Comparison of ENCODE assay signal across 8 mouse cellular contexts in the genomic region with DNA sequence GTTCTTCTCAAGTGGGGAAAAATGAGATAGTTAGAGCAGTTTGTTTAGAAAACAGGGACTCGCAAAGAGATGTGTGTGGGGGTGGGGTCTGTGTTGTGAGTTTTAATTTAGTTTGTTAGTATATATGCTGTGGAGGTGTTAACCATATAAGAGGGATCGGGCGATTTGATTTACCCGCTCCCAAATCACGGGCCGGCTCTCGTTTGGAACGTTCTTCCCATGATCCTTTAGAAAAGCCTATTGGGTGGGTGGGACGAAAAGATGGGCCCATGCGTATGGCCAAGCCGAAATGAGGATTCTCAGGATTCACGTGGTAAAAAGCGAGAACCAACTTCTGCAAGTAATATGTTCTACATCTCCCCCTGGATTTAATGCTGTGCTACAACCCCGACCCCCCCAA. TPM values are rescaled to one million over a fixed set of nuclear protein-coding genes. Genes with fewer than 3 reads are reported as not detected.
DNase-seq lines count a peak whose midpoint lies in the region; ATAC-seq and TF ChIP-seq lines count a peak whose summit lies in the region.

No protein-coding gene starts in this region.

- no peak for DNase-seq in heart, postnatal 14 days
- peak; percentile 81 for DNase-seq in CH12.LX (ENCODE audit: extremely low read depth)
- peak; percentile 69 for DNase-seq in brain, embryonic 18.5 days (ENCODE audit: low read depth, low spot score)
- peak; percentile 73 for DNase-seq in hindbrain, embryonic 10.5 days (ENCODE audit: low spot score)
- DNase-seq in liver, embryonic 13.5 days, result peak; percentile 9
- DNase-seq in right cerebral cortex, postnatal 10 days (ENCODE audit: low spot score in 2 of 2), result peak; percentile 72 to 79
- DNase-seq in cerebellum, adult 18-20 months, result no peak

- ATAC-seq in heart, embryonic 11.5 days (replicated peaks; ENCODE audit: insufficient number of reproducible peaks, low FRiP score, low TSS enrichment), result peak; percentile 19; the same call in 1 of the 2 replicates
- no peak for ATAC-seq in liver, embryonic 13.5 days (ENCODE audit: low read depth)

- dilution Hi-C loops in CH12.LX (cut with MboI; ENCODE audit: extremely low pct_ligation_motif_present, extremely low pct_unique_long_range_greater_than_20kb, low sequenced_read_pairs), result no loop called here

- TF ChIP-seq POLR2A in CH12.LX (IDR thresholded peaks at IDR 0.05; ENCODE audit: low read depth, low read length), result no peak

- H3K27ac ChIP-seq in heart, embryonic 11.5 days (ENCODE audit: low read depth, low read length), result peak overlapping the region; percentile 93
- H3K27ac ChIP-seq in CH12.LX (ENCODE audit: insufficient read depth, low read depth), result peak overlapping the region; percentile 70
- H3K27ac ChIP-seq in hindbrain, embryonic 10.5 days, result peak overlapping the region; percentile 98
- H3K27ac ChIP-seq in liver, embryonic 13.5 days, result peak overlapping the region; percentile 85

- H3K4me3 ChIP-seq in heart, embryonic 11.5 days (ENCODE audit: low read depth, low read length), result peak overlapping the region; percentile 63
- H3K4me3 ChIP-seq in CH12.LX (replicated peaks in 1 of 3; ENCODE audit: low read depth in 2 of 3, low read length in 2 of 3, poor library complexity in 1 of 3), result peak overlapping the region; percentile 82 to 90 (median 84)
- H3K4me3 ChIP-seq in hindbrain, embryonic 10.5 days, result peak overlapping the region; percentile 87
- peak overlapping the region; percentile 85 for H3K4me3 ChIP-seq in liver, embryonic 13.5 days (replicated peaks)

- no peak for TF ChIP-seq CTCF in CH12.LX (conservative IDR thresholded peaks at IDR 0.05 in 1 of 2, IDR thresholded peaks at IDR 0.05 in 1 of 2; ENCODE audit: low read depth in 2 of 2, low read length in 2 of 2)

- H3K9me3 ChIP-seq in heart, embryonic 11.5 days (replicated peaks; ENCODE audit: control insufficient read depth, low read length), result no peaks in the 10 kb centered on the region
- H3K9me3 ChIP-seq in CH12.LX (replicated peaks; ENCODE audit: low read length), result no peaks in the 10 kb centered on the region
- no peaks in the 10 kb centered on the region for H3K9me3 ChIP-seq in hindbrain, embryonic 10.5 days
- H3K9me3 ChIP-seq in liver, embryonic 13.5 days (replicated peaks), result no peaks in the 10 kb centered on the region

- peaks cover 9% of the 10 kb centered on the region; the same call in 1 of the 2 replicates for H3K36me3 ChIP-seq in heart, embryonic 11.5 days (ENCODE audit: control insufficient read depth, insufficient read depth, low read length)
- peaks cover 23 to 46% of the 10 kb centered on the region in 2 experiments for H3K36me3 ChIP-seq in CH12.LX (replicated peaks in 1 of 2; ENCODE audit: control insufficient read depth in 1 of 2, insufficient read depth in 1 of 2, low read length in 1 of 2)
- peaks cover 37% of the 10 kb centered on the region for H3K36me3 ChIP-seq in hindbrain, embryonic 10.5 days
- H3K36me3 ChIP-seq in liver, embryonic 13.5 days, result peaks cover 22% of the 10 kb centered on the region

- in situ Hi-C loops in CH12.LX (cut with MboI; ENCODE audit: low pct_ligation_motif_present, low pct_unique_long_range_greater_than_20kb, low sequenced_read_pairs), result loop anchor here (10.0 to 25.0 kb wide), 2 partner anchors 240 to 438 kb away; no protein-coding TSS in a partner anchor

- under 1% methylated on average over 14 of the region's 14 CpGs for WGBS in heart, embryonic 11.5 days (ENCODE audit: insufficient replicate concordance)
- under 1% methylated on average over 14 of the region's 14 CpGs for WGBS in hindbrain, embryonic 10.5 days
- under 1% methylated on average over 14 of the region's 14 CpGs for WGBS in liver, embryonic 13.5 days (ENCODE audit: insufficient replicate concordance)

- TF ChIP-seq EP300 in CH12.LX (IDR thresholded peaks at IDR 0.05; ENCODE audit: low read length), result 0 out of 2 replicates have a peak, but pooled peaks have one; percentile 4

- H3K79me2 ChIP-seq in CH12.LX (replicated peaks; ENCODE audit: control insufficient read depth, extremely low read depth, insufficient read depth, poor library complexity, severe bottlenecking), result peaks cover 40% of the 10 kb centered on the region

- no peak for TF ChIP-seq RAD21 in CH12.LX (IDR thresholded peaks at IDR 0.05; ENCODE audit: low read depth, low read length)

- peaks cover 4% of the 10 kb centered on the region for H3K4me1 ChIP-seq in heart, embryonic 11.5 days (ENCODE audit: control insufficient read depth, insufficient read depth, low read length)
- peaks cover 2 to 29% of the 10 kb centered on the region in 2 experiments; a peak in 2 of 4 replicates for H3K4me1 ChIP-seq in CH12.LX (ENCODE audit: control insufficient read depth in 1 of 2, insufficient read depth in 2 of 2)
- H3K4me1 ChIP-seq in hindbrain, embryonic 10.5 days (replicated peaks), result peaks cover 25% of the 10 kb centered on the region
- peaks cover 34% of the 10 kb centered on the region for H3K4me1 ChIP-seq in liver, embryonic 13.5 days (replicated peaks)

- intact Hi-C loops in heart, postnatal 14 days (cut with DNase I), result no loop called here

- H3K9ac ChIP-seq in heart, embryonic 11.5 days (ENCODE audit: low read depth, low read length), result peak overlapping the region; percentile 83
- peak overlapping the region; percentile 88 for H3K9ac ChIP-seq in CH12.LX (ENCODE audit: insufficient read depth, low read depth)
- peak overlapping the region; percentile 90 for H3K9ac ChIP-seq in liver, embryonic 13.5 days

- no peaks in the 10 kb centered on the region for H3K27me3 ChIP-seq in heart, embryonic 11.5 days (ENCODE audit: control insufficient read depth, insufficient read depth, low read length)
- H3K27me3 ChIP-seq in CH12.LX (replicated peaks), result no peaks in the 10 kb centered on the region
- H3K27me3 ChIP-seq in hindbrain, embryonic 10.5 days (ENCODE audit: insufficient read depth, poor library complexity, severe bottlenecking), result no peaks in the 10 kb centered on the region
- H3K27me3 ChIP-seq in liver, embryonic 13.5 days, result no peaks in the 10 kb centered on the region

- peak overlapping the region; percentile 79 for H3K4me2 ChIP-seq in heart, embryonic 11.5 days
- H3K4me2 ChIP-seq in CH12.LX (ENCODE audit: insufficient read depth, low read depth, poor library complexity, severe bottlenecking), result peak overlapping the region; percentile 91
- H3K4me2 ChIP-seq in liver, embryonic 13.5 days, result peak overlapping the region; percentile 89

TF ChIP-seq in CH12.LX, 34 proteins besides CTCF, POLR2A, EP300 and RAD21 (continues in another document):
- 0 out of 2 replicates have a peak, but pooled peaks have one; percentile 24 for TF ChIP-seq MAFK (IDR thresholded peaks at IDR 0.05; ENCODE audit: insufficient replicate concordance, low read length)
- no peak for TF ChIP-seq USF2 (conservative IDR thresholded peaks at IDR 0.05; ENCODE audit: low read depth, low read length)
- peak; percentile 26; the same call in 1 of the 2 replicates for TF ChIP-seq ETS1 (conservative IDR thresholded peaks at IDR 0.05; ENCODE audit: low read depth, low read length)
- TF ChIP-seq SMC3 (IDR thresholded peaks at IDR 0.05; ENCODE audit: low read depth, low read length), result no peak
- TF ChIP-seq MYC (IDR thresholded peaks at IDR 0.05; ENCODE audit: low read depth, low read length), result peak; percentile 55; the same call in 1 of the 2 replicates
- no peak for TF ChIP-seq USF1 (IDR thresholded peaks at IDR 0.05; ENCODE audit: low read depth, low read length)
- TF ChIP-seq SIN3A (IDR thresholded peaks at IDR 0.05; ENCODE audit: low read length), result no peak; the same call in 1 of the 2 replicates
- TF ChIP-seq RCOR1 (conservative IDR thresholded peaks at IDR 0.05; ENCODE audit: low read depth, low read length), result no peak
- TF ChIP-seq MEF2A (IDR thresholded peaks at IDR 0.05; ENCODE audit: borderline replicate concordance, low read depth, low read length), result no peak
- 0 out of 2 replicates have a peak, but pooled peaks have one; percentile 2 for TF ChIP-seq TBP (conservative IDR thresholded peaks at IDR 0.05; ENCODE audit: low read depth, low read length)
- no peak for TF ChIP-seq TCF12 (IDR thresholded peaks at IDR 0.05; ENCODE audit: low read depth, low read length)
- no peak for TF ChIP-seq ELF1 (IDR thresholded peaks at IDR 0.05; ENCODE audit: low read depth, low read length)
- TF ChIP-seq JUND (conservative IDR thresholded peaks at IDR 0.05; ENCODE audit: low read depth, low read length), result no peak
- 0 out of 2 replicates have a peak, but pooled peaks have one; percentile 63 for TF ChIP-seq CHD1 (IDR thresholded peaks at IDR 0.05; ENCODE audit: low read depth, low read length)
- no peak for TF ChIP-seq ZNF384 (IDR thresholded peaks at IDR 0.05; ENCODE audit: low read depth, low read length)
- TF ChIP-seq MXI1 (IDR thresholded peaks at IDR 0.05; ENCODE audit: low read depth, low read length), result 0 out of 2 replicates have a peak, but pooled peaks have one; percentile 9

RNA-seq across cellular contexts. Expression of gene Nepro, which starts 0.7 kb away (rescaled TPM):
- 7.0 and 7.4 TPM in 2 replicates for polyA plus RNA-seq in heart, embryonic 11.5 days (2014; fragmentation: Nextera tagmentation; extraction: Ambion mirVana)
- total RNA-seq in heart, postnatal 14 days (2021), result 1 to 10 TPM; 4.6 to 7.2 TPM
- 14.0 and 17.5 TPM in 2 replicates for total RNA-seq in CH12.LX (2012; rRNA removed)
- total RNA-seq in CH12.LX (2014; rRNA removed), result 35.4 and 42.2 TPM in 2 replicates
- 34.2 and 34.5 TPM in 2 replicates for polyA plus RNA-seq in CH12.LX (2012; ENCODE audit: insufficient read length, low read depth)
- polyA plus RNA-seq in hindbrain, embryonic 10.5 days (2016; fragmentation: Nextera tagmentation; extraction: Ambion mirVana), result 8.8 and 14.9 TPM in 2 replicates
- 3.8 and 4.1 TPM in 2 replicates for polyA plus RNA-seq in liver, embryonic 13.5 days (2015; fragmentation: Nextera tagmentation; extraction: Ambion mirVana)

RNA-seq across cellular contexts. Expression of gene Gtpbp8, which starts 21.3 kb away (rescaled TPM):
- 22.2 and 24.8 TPM in 2 replicates for polyA plus RNA-seq in heart, embryonic 11.5 days (2014; fragmentation: Nextera tagmentation; extraction: Ambion mirVana)
- total RNA-seq in heart, postnatal 14 days (2021), result 10 to 100 TPM; 10.2 to 12.5 TPM
- total RNA-seq in CH12.LX (2012; rRNA removed) (19.6 and 20.9 TPM in 2 replicates), CH12.LX (2014; rRNA removed) (38.8 and 44.1 TPM in 2 replicates)
- 24.2 and 28.1 TPM in 2 replicates for polyA plus RNA-seq in CH12.LX (2012; ENCODE audit: insufficient read length, low read depth)
- 27.7 and 30.5 TPM in 2 replicates for polyA plus RNA-seq in hindbrain, embryonic 10.5 days (2016; fragmentation: Nextera tagmentation; extraction: Ambion mirVana)
- polyA plus RNA-seq in liver, embryonic 13.5 days (2015; fragmentation: Nextera tagmentation; extraction: Ambion mirVana), result 24.0 and 26.4 TPM in 2 replicates

RNA-seq across cellular contexts. Expression of gene Cd200r1, which starts 40.7 kb away (rescaled TPM):
- polyA plus RNA-seq in heart, embryonic 11.5 days (2014; fragmentation: Nextera tagmentation; extraction: Ambion mirVana), result 1.9 and 2.5 TPM in 2 replicates
- under 1 TPM; 0.33 to 0.66 TPM for total RNA-seq in heart, postnatal 14 days (2021)
- 1.2 and 2.2 TPM in 2 replicates for total RNA-seq in CH12.LX (2012; rRNA removed)
- 5.3 and 5.4 TPM in 2 replicates for total RNA-seq in CH12.LX (2014; rRNA removed)
- 1.3 and 2.5 TPM in 2 replicates for polyA plus RNA-seq in CH12.LX (2012; ENCODE audit: insufficient read length, low read depth)
- 0.50 and 0.78 TPM in 2 replicates for polyA plus RNA-seq in hindbrain, embryonic 10.5 days (2016; fragmentation: Nextera tagmentation; extraction: Ambion mirVana)
- polyA plus RNA-seq in liver, embryonic 13.5 days (2015; fragmentation: Nextera tagmentation; extraction: Ambion mirVana), result 3.2 and 4.0 TPM in 2 replicates

Comparison
In these comparisons a context has a peak if more than half of its experiments do, and no peak if none do; other contexts are left out.
1. DNase-seq: peak in CH12.LX (single experiment), brain, embryonic 18.5 days (single experiment), hindbrain, embryonic 10.5 days (single experiment), liver, embryonic 13.5 days (single experiment) and right cerebral cortex, postnatal 10 days (2 of 2); none in heart, postnatal 14 days (0 of 2) and cerebellum, adult 18-20 months (0 of 2).
2. Peak in every context shown above with its lines, with median percentiles within 50 percentile points of each other: H3K27ac ChIP-seq, H3K4me2 ChIP-seq, H3K4me3 ChIP-seq and H3K9ac ChIP-seq.